Mouse (Mus musculus) spleen, adult 2 months (tissue): ENCODE measurements around the gene Gm45808.
"Not testable (repeated sequence)": the region's sequence is repeated elsewhere in the genome, so short reads cannot be mapped to it uniquely, and the experiment has no call there.

Experiments
- CTCF ChIP-seq: fragments of 200-500 bp; IDR thresholded peaks from 2 replicates; pipeline ENCODE4 v1.5.1; 2011; ENCODE audit warnings: mild to moderate bottlenecking, inconsistent platforms; ENCODE audit not compliant: insufficient read depth, insufficient read length, insufficient replicate concordance; ENCODE audit errors: extremely low read depth
- POLR2A ChIP-seq: fragments of 200-500 bp; IDR thresholded peaks from 2 replicates; pipeline ENCODE4 v1.6.1; 2011; ENCODE audit warnings: low read depth, low read length, inconsistent platforms

DNA sequence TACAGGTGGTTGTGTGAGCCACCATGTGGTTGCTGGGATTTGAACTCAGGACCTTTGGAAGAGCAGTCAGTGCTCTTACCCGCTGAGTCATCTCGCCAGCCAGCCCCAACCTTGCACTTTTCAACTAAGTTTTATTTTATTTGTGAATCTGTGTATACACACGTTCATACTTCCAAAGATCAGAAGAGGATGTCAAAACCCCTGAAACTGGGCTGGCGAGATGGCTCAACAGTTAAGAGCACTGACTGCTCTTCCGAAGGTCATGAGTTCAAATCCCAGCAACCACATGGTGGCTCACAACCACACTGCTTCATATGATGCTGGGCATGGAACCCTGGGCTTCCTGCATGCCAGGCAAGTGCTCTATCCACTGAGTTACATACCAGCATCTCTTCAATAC is 1.6 kb downstream of the Gm45808 start:
- not testable (repeated sequence) for TF ChIP-seq CTCF, POLR2A
